Mouse (Mus musculus) G1E (cell line): ENCODE results near the gene Efna3. TPM values are rescaled to one million over a fixed set of nuclear protein-coding genes. Genes with fewer than 3 reads are reported as not detected.

Experiments used
- ATAC-seq: 2 replicates; pipeline ENCODE4 v1.8.0; 2016; ENCODE audit warnings: mild to moderate bottlenecking; ENCODE audit not compliant: insufficient number of reproducible peaks, poor library complexity, low FRiP score, severe bottlenecking; ENCODE audit errors: extremely low read depth
- DNase-seq: peaks from one replicate; pipeline ENCODE4 v3.0.0; 2012; ENCODE audit warnings: low spot score
- H3K27me3 ChIP-seq: 2 replicates; pipeline ENCODE4 v1.6.1; 2012; ENCODE audit warnings: mild to moderate bottlenecking, low read length, inconsistent platforms; ENCODE audit not compliant: insufficient read depth
- H3K36me3 ChIP-seq: replicated peaks from 2 replicates; pipeline ENCODE3; 2012; ENCODE audit warnings: mild to moderate bottlenecking, inconsistent platforms
- H3K4me1 ChIP-seq: 2 replicates; pipeline ENCODE4 v1.6.1; 2012; ENCODE audit warnings: low read depth, low read length, inconsistent platforms, mixed read lengths; ENCODE audit not compliant: insufficient read depth
- H3K4me3 ChIP-seq: 2 replicates; pipeline ENCODE4 v1.5.1; 2012; ENCODE audit warnings: low read depth, mild to moderate bottlenecking, inconsistent platforms, low read length, moderate library complexity, mixed read lengths
- H3K9me3 ChIP-seq: replicated peaks from 2 replicates; pipeline ENCODE4 v1.6.1; 2012; ENCODE audit warnings: inconsistent platforms
- CTCF ChIP-seq: IDR thresholded peaks from 2 replicates; pipeline ENCODE4 v1.5.1; 2012; ENCODE audit warnings: low read depth, low read length, inconsistent platforms, mixed read lengths
- GATA1 ChIP-seq: IDR thresholded peaks from 2 replicates; pipeline ENCODE4 v1.6.1; 2012; ENCODE audit warnings: borderline replicate concordance, low read length, inconsistent platforms, mixed read lengths
- GATA2 ChIP-seq: IDR thresholded peaks from 2 replicates; pipeline ENCODE4 v1.6.1; 2012; ENCODE audit warnings: low read depth, low read length, inconsistent platforms, borderline replicate concordance
- POLR2AphosphoS5 ChIP-seq: IDR thresholded peaks from 2 replicates; pipeline ENCODE4 v1.6.1; 2012; ENCODE audit warnings: low read depth, low read length, inconsistent platforms; ENCODE audit not compliant: insufficient replicate concordance
- TAL1 ChIP-seq: conservative IDR thresholded peaks from 2 replicates; pipeline ENCODE4 v1.6.1; 2012; ENCODE audit warnings: low read depth, low read length, inconsistent platforms, mixed read lengths
- polyA plus RNA-seq: library from polyadenylated mRNA; stranded (reverse); fragments of >175 nt; gene quantifications from 2 replicates; pipeline ENCODE4 v1.2.3, GENCODE M21; 2012
- total RNA-seq, 2 experiments: library from RNA; stranded (forward) in 1 of 2; stranded (reverse) in 1 of 2; fragments of 200-1000 nt in 1 of 2; fragments of >200 nt in 1 of 2; fragmentation: Nextera tagmentation in 1 of 2; gene quantifications; 2 replicates each; pipeline ENCODE4 v1.2.3; 2014 to 2017

The Efna3 gene
- total and polyA plus RNA-seq, 3 experiments: not detected

GRCm38 (mm10) chr3:89325882-89326281 is 3.1 kb upstream of the Efna3 start:
- no peak overlapping the region for H3K4me3 ChIP-seq
- H3K27me3 ChIP-seq: peaks cover 39% of the 10 kb centered on the region
- peaks cover 2% of the 10 kb centered on the region; the same call in 1 of the 2 replicates for H3K9me3 ChIP-seq
- H3K4me1 ChIP-seq: peaks cover 11% of the 10 kb centered on the region
- no peak for TF ChIP-seq GATA1
- no peak for TF ChIP-seq POLR2AphosphoS5
- no peak for TF ChIP-seq CTCF
- no peak for TF ChIP-seq TAL1
- TF ChIP-seq GATA2: no peak
- no peak for ATAC-seq
- DNase-seq: no peak
- no peaks in the 10 kb centered on the region for H3K36me3 ChIP-seq

GRCm38 (mm10) chr3:89322131-89322500 is 649 bp downstream of the Efna3 start:
- DNase-seq (no peak), ATAC-seq (no peak)
- TF ChIP-seq CTCF (no peak), TAL1 (no peak), GATA1 (no peak), GATA2 (no peak), POLR2AphosphoS5 (no peak)
- Histone ChIP-seq H3K9me3 (peaks cover 2% of the 10 kb centered on the region; the same call in 1 of the 2 replicates), H3K4me3 (no peak overlapping the region), H3K4me1 (peaks cover 7% of the 10 kb centered on the region), H3K36me3 (no peaks in the 10 kb centered on the region), H3K27me3 (peaks cover 62% of the 10 kb centered on the region)

DNA sequence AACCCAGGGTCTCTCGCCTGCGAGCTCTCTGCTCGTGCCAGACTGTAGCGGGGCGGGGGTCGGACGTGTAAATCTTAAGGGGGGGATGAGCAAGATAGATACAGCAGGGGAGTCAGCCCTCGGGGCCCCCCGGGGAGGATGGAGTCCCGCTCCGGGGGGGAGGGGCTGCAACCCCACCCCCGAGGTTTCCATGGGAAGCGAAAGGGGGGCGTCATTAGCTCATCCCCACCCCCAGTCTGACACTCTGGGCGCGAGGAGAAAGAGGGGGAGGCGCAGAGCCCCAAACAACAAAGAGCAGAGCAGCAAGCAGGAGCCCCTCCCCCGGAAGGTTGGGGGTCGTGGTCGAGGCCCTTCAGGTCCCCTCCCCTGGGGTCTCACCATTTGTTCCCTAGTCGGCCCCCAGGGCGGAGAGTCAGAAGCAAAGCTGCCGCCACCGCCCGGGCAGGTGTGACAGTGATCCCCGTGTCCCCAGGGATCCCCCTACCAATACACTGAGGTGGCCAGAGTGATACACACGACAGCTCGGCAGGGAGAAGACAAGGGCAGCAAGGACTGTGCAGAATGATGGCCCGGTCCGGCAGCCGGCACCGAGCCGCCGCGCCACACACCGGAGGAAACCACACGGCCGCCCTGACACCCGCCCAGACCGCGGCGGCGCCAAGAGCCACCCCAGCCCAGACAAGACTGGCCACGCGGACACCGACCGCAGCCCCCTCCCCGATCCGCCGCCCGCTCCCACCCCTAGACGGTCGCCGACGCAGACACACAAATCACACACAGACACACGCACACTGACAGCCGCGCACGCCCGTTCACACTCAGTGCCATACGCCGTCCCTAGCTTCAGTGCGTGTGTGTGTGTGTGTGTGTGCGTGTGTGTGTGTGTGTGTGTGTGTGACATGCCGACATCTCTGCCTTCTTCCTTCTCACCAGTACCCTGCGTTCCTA is 1.3 kb downstream of the Efna3 start:
- no peaks in the 10 kb centered on the region for H3K36me3 ChIP-seq
- DNase-seq (no peak), ATAC-seq (no peak)
- TF ChIP-seq GATA2 (no peak), POLR2AphosphoS5 (no peak), CTCF (no peak), TAL1 (no peak), GATA1 (no peak)
- peaks cover 2% of the 10 kb centered on the region; the same call in 1 of the 2 replicates for H3K9me3 ChIP-seq
- H3K4me3 ChIP-seq: no peak overlapping the region
- peaks cover 63% of the 10 kb centered on the region for H3K27me3 ChIP-seq
- H3K4me1 ChIP-seq: peaks cover 7% of the 10 kb centered on the region

- no peak for DNase-seq
These were observed 2.1 kb downstream of the Efna3 start for GRCm38 (mm10) chr3:89320581-89321182.

GRCm38 (mm10) chr3:89319591-89320350 is 3.0 kb downstream of the Efna3 start:
- Histone ChIP-seq H3K36me3 (no peaks in the 10 kb centered on the region), H3K4me1 (peaks cover 13% of the 10 kb centered on the region), H3K4me3 (no peak overlapping the region), H3K9me3 (peaks cover 2% of the 10 kb centered on the region; the same call in 1 of the 2 replicates), H3K27me3 (peaks cover 73% of the 10 kb centered on the region)
- ATAC-seq: no peak
- DNase-seq: no peak
- TF ChIP-seq GATA1 (no peak), TAL1 (no peak), POLR2AphosphoS5 (no peak), GATA2 (no peak), CTCF (no peak)

More at GRCm38 (mm10) chr3:89320581-89321182, 2.1 kb downstream of the Efna3 start:
- H3K4me1 ChIP-seq: peaks cover 10% of the 10 kb centered on the region
- no peak for TF ChIP-seq CTCF
- no peak for TF ChIP-seq GATA2
- no peak for TF ChIP-seq GATA1
- no peak for TF ChIP-seq TAL1
- no peak for TF ChIP-seq POLR2AphosphoS5
- peaks cover 70% of the 10 kb centered on the region for H3K27me3 ChIP-seq
- no peaks in the 10 kb centered on the region for H3K36me3 ChIP-seq
- ATAC-seq: no peak
- peaks cover 2% of the 10 kb centered on the region; the same call in 1 of the 2 replicates for H3K9me3 ChIP-seq
- H3K4me3 ChIP-seq: no peak overlapping the region

- Histone ChIP-seq H3K36me3 (no peaks in the 10 kb centered on the region), H3K27me3 (peaks cover 76% of the 10 kb centered on the region), H3K4me3 (no peak overlapping the region), H3K4me1 (peaks cover 13% of the 10 kb centered on the region), H3K9me3 (peaks cover 2% of the 10 kb centered on the region; the same call in 1 of the 2 replicates)
- ATAC-seq: no peak
- no peak for TF ChIP-seq POLR2AphosphoS5
- no peak for TF ChIP-seq CTCF
- no peak for TF ChIP-seq GATA2
- TF ChIP-seq TAL1: no peak
- no peak for TF ChIP-seq GATA1
- no peak for DNase-seq
These were observed 3.7 kb downstream of the Efna3 start for GRCm38 (mm10) chr3:89318971-89319590.
